Mouse (Mus musculus) monocyte, adult 2 months (primary cell): ENCODE results near the gene Serf2.
A peak's percentile ranks its signal among the peaks of the same experiment; 100 is the strongest.

Experiments used
- DNase-seq, 2 experiments: peaks; one replicate each; pipeline ENCODE4 v3.0.0; 2022; ENCODE audit warnings: low spot score in 2 of 2, low read depth in 1 of 2

Serf2 gene

GRCm38 (mm10) chr2:121448739-121449535 is at the start of gene Serf2:
TSS of gene Serf2 (plus strand) at chr2:121449195.
- DNase-seq = peak; percentile 99 to 100

- DNase-seq = no peak
Measured at GRCm38 (mm10) chr2:121403296-121403695, 45.7 kb upstream of the Serf2 start.

GRCm38 (mm10) chr2:121408160-121408559 is 40.8 kb upstream of the Serf2 start:
- peak; percentile 5 to 37 for DNase-seq

- no peak for DNase-seq
Measured at GRCm38 (mm10) chr2:121412843-121413386, 36.1 kb upstream of the Serf2 start.

DNA sequence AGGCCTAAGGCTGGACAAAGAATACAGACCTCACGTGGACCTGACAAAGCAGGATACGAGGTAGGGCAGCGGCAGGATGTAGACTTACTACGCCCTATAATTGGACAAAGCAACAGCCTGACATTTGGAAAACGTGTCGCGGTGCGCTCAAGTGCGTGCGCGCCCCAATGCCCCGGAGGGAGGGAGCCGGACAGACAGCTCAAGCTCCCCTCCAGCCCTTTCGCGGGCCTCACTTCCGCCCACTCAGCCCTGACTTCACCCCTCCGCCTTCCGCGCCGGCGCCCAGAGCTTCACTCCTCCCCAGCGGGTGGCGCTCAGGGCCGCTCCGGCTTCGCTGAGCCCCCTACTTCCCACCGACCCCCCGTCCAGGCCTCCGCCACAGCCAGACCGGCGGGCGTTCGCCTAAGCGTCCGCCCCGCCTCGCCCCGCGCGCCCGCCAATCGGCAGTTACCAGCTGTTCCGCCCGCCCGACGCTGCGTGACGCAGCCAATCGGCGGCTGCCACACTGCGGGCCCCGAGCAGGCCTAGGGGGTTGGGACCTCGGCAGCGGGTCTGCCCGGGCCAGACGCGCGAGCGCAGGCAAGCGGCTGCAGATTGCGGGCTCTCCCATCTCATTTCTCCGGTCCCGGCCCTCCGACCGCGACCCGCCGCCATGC is 35.5 kb upstream of the Serf2 start, which contains the start of the genes Pdia3 and Catsper2:
Gene Pdia3 (plus strand): TSS at position 389 of the 656 bp plus-strand sequence.
Gene Catsper2 (minus strand): TSS at position 406 of the 656 bp plus-strand sequence.
- peak; percentile 83 to 89 for DNase-seq

- DNase-seq = no peak
Measured at GRCm38 (mm10) chr2:121414139-121414685, 34.8 kb upstream of the Serf2 start.

GRCm38 (mm10) chr2:121415103-121415502 is 33.9 kb upstream of the Serf2 start:
- no peak for DNase-seq

DNA sequence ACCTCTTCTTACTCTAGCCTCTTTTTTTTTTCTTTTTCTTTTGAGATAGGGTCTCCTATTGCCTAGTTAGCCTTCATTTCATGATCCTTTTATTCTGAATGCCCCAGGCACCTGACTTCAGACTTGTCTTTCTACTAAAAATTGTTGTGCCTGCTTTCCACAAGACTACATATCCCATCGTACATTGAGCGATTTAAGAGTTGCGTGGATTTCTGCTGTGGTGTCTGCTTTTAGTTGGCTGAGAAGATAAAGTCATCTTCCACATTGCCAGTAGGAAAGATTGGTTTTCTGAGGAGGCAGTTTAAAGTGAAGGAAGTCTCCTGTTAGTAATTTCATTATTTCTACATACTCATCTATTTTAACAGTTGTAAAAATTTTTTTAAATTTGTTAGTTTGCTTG is 33.4 kb upstream of the Serf2 start:
- no peak for DNase-seq

DNA sequence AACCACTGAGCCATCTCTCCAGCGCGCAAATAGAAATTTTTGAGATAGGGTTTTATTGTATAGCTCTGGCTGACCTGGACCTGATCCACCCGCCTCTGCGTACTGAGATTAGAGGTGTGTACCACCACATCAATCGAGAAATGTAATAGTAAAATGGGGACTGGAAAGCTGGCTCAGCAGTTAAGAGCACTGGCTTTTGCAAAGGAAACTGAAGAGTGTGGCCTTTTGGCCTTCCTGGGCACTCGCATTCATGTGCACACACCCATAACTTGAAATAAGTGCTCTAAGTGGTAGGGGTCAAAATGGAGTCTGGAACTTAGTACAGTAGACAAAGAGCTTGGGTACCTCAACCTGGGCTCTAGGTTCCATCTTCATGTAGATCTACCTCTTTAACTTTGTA is 32.6 kb upstream of the Serf2 start:
- no peak for DNase-seq

GRCm38 (mm10) chr2:121418476-121418875 is 30.5 kb upstream of the Serf2 start:
- no peak for DNase-seq

GRCm38 (mm10) chr2:121423166-121423565 is 25.8 kb upstream of the Serf2 start:
- no peak for DNase-seq

DNA sequence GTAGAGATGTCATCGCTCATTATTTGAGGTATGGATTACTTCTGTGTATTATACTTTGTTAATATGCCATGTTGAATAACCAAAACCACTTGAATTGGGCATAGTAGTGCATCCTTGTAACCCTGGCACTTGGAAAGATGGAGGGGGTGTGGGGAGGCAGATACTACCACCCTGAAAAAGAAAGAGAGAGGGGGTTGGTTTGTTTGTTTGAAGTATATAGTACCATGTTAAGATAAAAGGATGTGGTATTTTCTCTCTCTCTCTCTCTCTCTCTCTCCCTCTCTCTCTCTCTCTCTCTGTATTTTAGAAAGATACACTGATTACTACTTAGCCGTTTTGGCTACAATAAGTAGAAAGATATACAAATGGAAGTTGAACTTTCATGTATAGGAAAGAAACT is 23.1 kb upstream of the Serf2 start:
- no peak for DNase-seq

DNA sequence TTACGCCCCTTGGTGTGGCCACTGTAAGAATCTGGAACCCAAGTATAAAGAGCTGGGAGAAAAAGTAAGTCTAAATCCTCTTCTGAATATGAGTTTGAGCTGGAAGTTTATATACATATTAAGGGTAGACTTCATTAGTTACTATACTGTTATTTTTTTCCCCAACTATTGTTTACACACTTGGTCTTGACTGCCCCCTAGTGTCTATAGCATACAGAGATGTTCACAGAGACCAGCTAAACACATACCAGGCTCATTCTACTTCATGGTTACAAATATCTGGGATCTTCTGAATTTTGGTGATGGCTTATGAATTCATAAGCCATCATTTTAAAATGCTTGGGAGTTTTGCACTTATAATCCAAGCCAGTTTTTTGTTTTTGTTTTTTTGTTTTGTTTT is 14.1 kb upstream of the Serf2 start:
- DNase-seq = no peak

GRCm38 (mm10) chr2:121439746-121440145 is 9.2 kb upstream of the Serf2 start:
- DNase-seq = no peak

DNA sequence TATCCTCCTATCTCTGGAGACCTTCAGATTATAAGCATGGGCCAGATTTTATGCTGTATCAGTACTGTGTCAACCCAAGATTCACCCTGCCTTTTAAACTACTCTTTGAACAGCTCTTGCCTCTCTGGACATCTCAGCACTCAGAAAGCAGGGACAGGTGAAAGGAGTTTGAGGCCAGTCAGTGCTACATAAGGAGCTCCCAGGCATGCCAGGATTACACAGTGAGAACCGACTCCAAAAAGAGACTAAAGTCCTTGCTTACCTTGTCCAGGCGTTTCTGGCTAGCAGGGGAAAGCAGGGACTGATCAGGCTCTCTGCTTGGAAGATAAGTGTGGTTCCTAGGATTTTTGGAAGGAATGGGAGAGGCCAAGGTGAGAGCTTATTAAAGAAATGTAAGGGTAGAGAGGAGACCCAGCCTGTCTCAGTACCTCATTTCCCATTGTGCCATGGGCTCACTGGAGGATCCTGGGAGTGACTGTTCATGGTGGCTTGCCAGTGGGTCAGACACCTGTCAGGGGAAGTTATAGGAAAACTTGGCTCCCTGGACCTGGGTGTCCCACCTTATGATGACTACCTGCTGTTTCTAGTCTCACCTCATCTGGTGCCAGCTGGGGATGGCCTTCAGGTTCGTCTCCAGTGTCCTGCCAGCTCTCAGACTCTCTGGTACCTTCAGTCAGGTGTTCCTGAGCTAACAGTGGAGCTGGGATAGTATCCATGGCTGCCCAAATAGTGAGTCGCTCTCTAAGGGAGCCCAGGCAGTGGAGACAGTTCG is 8.0 kb upstream of the Serf2 start:
- DNase-seq = no peak

DNA sequence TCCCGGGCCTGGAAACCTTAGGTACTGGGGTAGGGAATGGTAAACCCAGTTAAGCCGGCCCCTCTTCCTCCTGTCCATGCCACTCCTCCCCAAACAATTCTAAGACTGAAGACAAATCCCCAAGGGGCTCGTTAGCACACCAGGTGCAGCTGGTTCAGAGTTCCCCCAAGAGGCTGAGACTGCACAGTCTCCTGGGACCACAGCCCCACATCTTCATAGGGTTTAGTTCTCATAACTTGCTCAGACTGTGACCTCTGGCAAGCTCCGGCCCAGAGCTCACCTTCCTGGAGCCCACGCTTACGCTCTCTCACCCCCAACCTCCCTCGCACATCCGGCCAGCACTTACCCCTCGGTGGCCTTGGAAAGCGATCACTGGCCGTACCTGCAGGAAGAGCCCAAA is 7.2 kb upstream of the Serf2 start:
- no peak for DNase-seq

DNA sequence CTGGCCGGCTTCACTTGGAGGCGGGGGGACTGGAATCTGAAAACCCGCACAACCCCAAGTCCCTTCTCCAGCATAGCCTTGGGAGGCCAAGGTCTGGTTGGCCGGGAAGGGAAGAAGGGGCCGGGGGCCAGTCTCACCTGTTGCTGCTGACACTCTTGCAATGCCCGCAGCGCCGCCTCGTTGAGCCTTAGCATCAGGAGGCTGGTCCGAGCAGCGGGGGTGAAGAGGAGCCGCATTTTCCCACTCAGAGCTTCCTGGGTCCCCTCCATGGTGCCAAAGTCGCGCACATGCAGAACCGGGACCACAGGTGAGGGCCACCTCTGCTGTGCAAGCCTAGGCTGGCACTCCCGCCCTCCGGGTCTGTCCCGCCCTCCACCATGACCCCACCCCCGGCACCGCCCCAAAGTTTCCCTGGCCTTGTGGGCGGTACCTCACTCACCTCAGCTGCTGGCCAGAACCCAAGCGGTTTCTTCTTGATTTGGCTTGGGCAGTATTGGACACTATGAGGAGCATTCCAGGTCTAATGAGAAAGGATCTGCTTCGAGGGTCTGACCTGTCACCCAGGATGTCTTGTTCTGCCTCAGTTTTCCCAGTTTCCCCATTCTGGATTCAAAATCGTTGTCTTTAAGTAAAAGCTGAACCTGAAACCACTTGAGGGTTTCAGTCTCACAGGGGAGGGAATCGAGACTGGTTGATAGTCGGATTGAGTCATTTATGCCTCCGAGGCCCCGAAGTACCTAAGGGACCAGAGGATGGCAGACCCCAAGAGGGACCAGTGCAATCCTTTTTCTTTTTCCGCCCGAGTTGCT is 6.5 kb upstream of the Serf2 start:
- peak in 1 of 2 experiments; percentile 12 for DNase-seq

DNA sequence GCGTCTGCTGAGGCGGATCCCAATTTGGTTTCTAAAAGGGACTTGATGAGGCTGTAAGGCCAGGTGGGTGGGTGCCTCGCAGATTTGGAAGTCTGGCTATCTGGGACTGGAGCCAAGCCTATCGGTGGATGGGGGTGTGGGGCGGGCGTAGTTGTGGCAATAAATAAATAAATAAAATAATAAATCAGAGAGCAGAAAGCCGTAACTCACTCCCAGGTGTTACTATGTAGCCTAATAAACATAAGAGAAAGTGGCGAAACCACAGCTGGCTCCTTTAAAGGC is 6.0 kb upstream of the Serf2 start:
- DNase-seq = no peak

DNA sequence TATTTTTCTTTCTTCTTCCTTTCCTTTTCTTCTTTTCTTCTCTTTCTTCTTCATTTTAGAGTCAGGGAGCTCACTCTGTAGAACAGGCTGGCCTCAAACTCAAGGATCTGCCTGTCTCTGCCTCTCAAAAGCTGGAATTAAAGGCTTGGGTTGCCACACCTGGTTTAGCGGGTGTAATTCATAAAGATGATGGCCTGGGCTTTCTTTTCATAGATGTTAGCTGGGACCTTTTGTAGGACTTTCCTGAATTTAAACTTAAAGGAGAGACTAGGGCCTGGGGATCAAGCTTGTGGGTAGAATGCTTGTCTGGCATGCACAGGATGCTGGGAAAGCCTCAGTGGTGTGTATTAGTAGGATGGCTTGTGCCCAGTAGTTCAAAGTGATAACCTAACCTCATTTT is 4.8 kb upstream of the Serf2 start, which contains the start of gene Ell3:
Gene Ell3 (minus strand): TSS at position 101 of the 400 bp plus-strand sequence.
- DNase-seq = no peak

DNA sequence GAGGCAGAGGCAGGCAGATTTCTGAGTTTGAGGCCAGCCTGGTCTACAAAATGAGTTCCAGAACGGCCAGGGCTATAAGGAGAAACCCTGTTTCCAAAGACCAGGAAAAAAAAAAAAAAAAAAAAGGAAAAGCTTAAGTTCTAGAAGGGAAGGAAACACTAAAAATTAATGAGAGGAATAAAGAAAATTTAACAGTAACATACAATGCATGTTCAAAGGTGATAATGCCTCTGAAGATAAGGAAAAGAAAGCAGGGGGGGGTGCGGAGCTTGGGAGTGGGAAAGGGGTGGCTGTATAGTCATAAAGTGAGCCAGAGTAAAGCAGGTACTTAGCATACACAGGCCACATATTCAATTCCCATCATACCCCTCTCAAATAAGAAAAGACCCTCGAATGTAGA is 3.9 kb upstream of the Serf2 start:
- DNase-seq = no peak
